Mouse (Mus musculus): ENCODE data around the gene Rnf4. TPM values are rescaled to one million over a fixed set of nuclear protein-coding genes. Genes with fewer than 3 reads are reported as not detected.
A peak's percentile ranks its signal among the peaks of the same experiment; 100 is the strongest.

Rnf4 gene
- polyA plus RNA-seq, 1 experiment from 2014 or later = 60.4 TPM

DNA sequence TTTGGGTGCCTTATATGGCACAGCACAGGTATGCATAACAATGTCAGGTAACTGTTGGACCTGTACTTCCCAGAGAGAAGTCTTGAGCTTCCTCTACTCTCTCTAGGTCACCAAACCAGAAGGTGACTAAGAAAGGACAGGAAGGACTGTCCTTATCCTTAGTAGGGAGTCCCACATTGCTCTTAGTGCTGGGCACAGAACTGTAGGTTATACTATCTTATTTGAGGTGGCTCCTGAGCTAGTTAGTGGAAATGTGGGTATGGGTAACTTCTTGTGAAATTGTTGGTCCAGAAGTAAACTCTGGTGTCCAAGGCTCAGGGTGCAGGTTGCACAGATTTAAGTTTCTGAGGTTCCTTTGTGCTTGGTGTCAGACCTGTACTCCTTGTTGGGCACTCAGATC is 36.1 kb downstream of the Rnf4 start:
- no peak overlapping the region for H3K4me3 ChIP-seq (ENCODE audit: low read depth, low read length)
- H3K4me1 ChIP-seq (ENCODE audit: insufficient read depth) = peaks cover 23% of the 10 kb centered on the region
- no peaks in the 10 kb centered on the region for H3K27me3 ChIP-seq (ENCODE audit: insufficient read depth, low read length)
- no peak overlapping the region for H3K27ac ChIP-seq (ENCODE audit: low read depth)
- H3K36me3 ChIP-seq (replicated peaks; ENCODE audit: insufficient read depth, low read length) = no peaks in the 10 kb centered on the region
- no peaks in the 10 kb centered on the region for H3K9me3 ChIP-seq (ENCODE audit: low read length)
- H3K4me2 ChIP-seq (ENCODE audit: low read depth, low read length) = no peak overlapping the region; the same call in 1 of the 2 replicates
- TF ChIP-seq CTCF (IDR thresholded peaks at IDR 0.05; ENCODE audit: low read depth) (no peak), EP300 (IDR thresholded peaks at IDR 0.05; ENCODE audit: low read depth) (no peak)
- no peak for DNase-seq
- no peak overlapping the region for H3K9ac ChIP-seq (replicated peaks)
- no peak for ATAC-seq

DNA sequence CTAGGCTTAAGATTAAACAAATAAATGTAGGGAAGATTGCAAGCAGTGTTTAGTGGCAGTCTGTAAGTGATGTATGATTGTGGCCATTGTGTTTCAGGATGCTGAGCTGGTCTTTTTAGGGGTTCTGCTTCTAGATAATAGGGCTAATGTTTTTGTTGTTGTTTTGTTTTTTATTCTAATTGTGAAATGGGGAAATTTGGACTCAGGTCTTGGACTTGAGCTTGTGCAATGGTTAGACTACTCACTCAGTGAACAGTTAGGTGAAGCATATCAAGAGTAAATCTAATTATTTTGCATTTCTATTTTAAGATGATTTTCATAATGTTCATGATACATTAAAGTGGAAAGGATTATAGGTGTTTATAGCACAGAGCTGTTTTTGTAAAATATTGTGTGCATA is 36.5 kb downstream of the Rnf4 start:
- no peak overlapping the region for H3K27ac ChIP-seq (ENCODE audit: low read depth)
- H3K9me3 ChIP-seq (ENCODE audit: low read length) = no peaks in the 10 kb centered on the region
- H3K27me3 ChIP-seq (ENCODE audit: insufficient read depth, low read length) = no peaks in the 10 kb centered on the region
- H3K9ac ChIP-seq (replicated peaks) = no peak overlapping the region
- TF ChIP-seq EP300 (IDR thresholded peaks at IDR 0.05; ENCODE audit: low read depth) (no peak), CTCF (IDR thresholded peaks at IDR 0.05; ENCODE audit: low read depth) (no peak)
- no peak for ATAC-seq
- peaks cover 23% of the 10 kb centered on the region for H3K4me1 ChIP-seq (ENCODE audit: insufficient read depth)
- DNase-seq = no peak
- H3K4me2 ChIP-seq (ENCODE audit: low read depth, low read length) = no peak overlapping the region
- no peak overlapping the region for H3K4me3 ChIP-seq (ENCODE audit: low read depth, low read length)
- H3K36me3 ChIP-seq (replicated peaks; ENCODE audit: insufficient read depth, low read length) = no peaks in the 10 kb centered on the region

DNA sequence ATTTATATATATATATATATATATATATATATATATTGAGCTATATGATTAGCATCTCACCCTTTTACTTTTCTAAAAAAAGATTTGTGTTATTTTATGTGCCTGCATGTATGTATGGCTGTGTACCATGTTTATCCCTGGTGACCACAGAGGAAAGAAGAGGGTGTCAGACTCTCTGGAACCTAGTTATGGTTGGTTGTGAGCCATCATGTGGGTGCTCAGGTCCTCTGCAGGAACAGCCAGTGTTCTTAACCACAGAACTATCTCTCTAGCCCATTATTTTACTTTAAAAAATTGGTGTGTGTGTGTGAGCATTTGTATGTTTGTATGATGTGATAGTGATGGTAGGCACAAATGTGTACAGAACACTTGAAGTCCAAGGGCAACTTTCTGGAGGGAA is 42.7 kb downstream of the Rnf4 start:
- Histone ChIP-seq H3K27ac (ENCODE audit: low read depth) (no peak overlapping the region), H3K4me2 (ENCODE audit: low read depth, low read length) (no peak overlapping the region), H3K9me3 (ENCODE audit: low read length) (no peaks in the 10 kb centered on the region), H3K36me3 (replicated peaks; ENCODE audit: insufficient read depth, low read length) (no peaks in the 10 kb centered on the region), H3K4me1 (ENCODE audit: insufficient read depth) (peaks cover 14% of the 10 kb centered on the region), H3K27me3 (ENCODE audit: insufficient read depth, low read length) (no peaks in the 10 kb centered on the region), H3K9ac (replicated peaks) (no peak overlapping the region), H3K4me3 (ENCODE audit: low read depth, low read length) (no peak overlapping the region)
- ATAC-seq = no peak
- TF ChIP-seq EP300 (IDR thresholded peaks at IDR 0.05; ENCODE audit: low read depth) = no peak
- no peak for TF ChIP-seq CTCF (IDR thresholded peaks at IDR 0.05; ENCODE audit: low read depth)
- no peak for DNase-seq

DNA sequence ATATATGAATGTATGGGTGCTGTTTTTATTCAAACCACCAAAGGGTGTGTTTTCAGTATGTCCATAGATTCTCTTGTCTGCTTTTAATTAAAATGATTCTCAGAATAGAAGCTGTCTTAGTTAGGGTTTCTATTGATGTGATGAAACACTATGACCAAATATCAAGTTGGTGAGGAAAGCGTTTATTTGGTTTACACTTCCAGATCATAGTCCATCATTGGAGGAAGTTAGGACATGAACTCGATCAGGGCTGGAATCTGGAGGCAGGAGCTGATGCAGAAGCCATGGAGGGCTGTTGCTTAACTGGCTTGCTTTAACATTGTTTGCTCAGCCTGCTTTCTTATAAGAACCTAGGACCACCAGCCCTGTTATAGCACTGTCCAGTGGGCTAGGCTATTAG is 45.6 kb downstream of the Rnf4 start:
- Histone ChIP-seq H3K4me1 (ENCODE audit: insufficient read depth) (peaks cover 11% of the 10 kb centered on the region), H3K9me3 (ENCODE audit: low read length) (peaks cover 10% of the 10 kb centered on the region; the same call in 1 of the 2 replicates), H3K4me3 (ENCODE audit: low read depth, low read length) (no peak overlapping the region), H3K27me3 (ENCODE audit: insufficient read depth, low read length) (no peaks in the 10 kb centered on the region), H3K4me2 (ENCODE audit: low read depth, low read length) (no peak overlapping the region; the same call in 1 of the 2 replicates), H3K36me3 (replicated peaks; ENCODE audit: insufficient read depth, low read length) (no peaks in the 10 kb centered on the region; the same call in 1 of the 2 replicates), H3K9ac (replicated peaks) (no peak overlapping the region), H3K27ac (ENCODE audit: low read depth) (peak overlapping the region; percentile 58; the same call in 1 of the 2 replicates)
- WGBS (ENCODE audit: insufficient replicate concordance) = 57% methylated on average over 2 of the region's 2 CpGs
- peak; percentile 81 for ATAC-seq
- TF ChIP-seq CTCF (IDR thresholded peaks at IDR 0.05; ENCODE audit: low read depth) (no peak), EP300 (IDR thresholded peaks at IDR 0.05; ENCODE audit: low read depth) (no peak)
- no peak for DNase-seq

DNA sequence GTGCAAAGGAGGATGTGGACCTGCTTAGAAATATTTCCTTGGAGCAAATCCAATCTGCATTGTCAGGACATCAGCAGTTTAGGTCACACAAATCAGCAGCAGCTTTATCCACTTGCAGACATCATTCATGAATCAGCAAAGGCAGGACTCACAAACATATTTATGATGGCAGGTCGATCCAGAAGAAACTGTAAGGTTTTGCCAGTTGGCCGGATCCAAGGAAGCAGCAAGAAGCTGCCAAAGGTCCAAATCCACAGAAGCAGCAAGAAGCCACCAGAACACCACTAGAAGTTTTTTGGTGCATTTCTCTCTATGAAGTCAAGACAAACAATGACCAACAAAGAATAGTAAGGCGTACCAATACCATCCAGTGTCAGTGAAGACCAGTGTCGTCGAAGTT is 49.5 kb downstream of the Rnf4 start:
- ATAC-seq (no peak), DNase-seq (no peak)
- TF ChIP-seq EP300 (IDR thresholded peaks at IDR 0.05; ENCODE audit: low read depth) = no peak
- TF ChIP-seq CTCF (IDR thresholded peaks at IDR 0.05; ENCODE audit: low read depth) = no peak
- no peak overlapping the region for H3K9ac ChIP-seq (replicated peaks)
- H3K27ac ChIP-seq (ENCODE audit: low read depth) = no peak overlapping the region
- H3K4me2 ChIP-seq (ENCODE audit: low read depth, low read length) = no peak overlapping the region
- WGBS (ENCODE audit: insufficient replicate concordance) = 96% methylated on average over 5 of the region's 5 CpGs
- H3K4me1 ChIP-seq (ENCODE audit: insufficient read depth) = peaks cover 2% of the 10 kb centered on the region; the same call in 1 of the 2 replicates
- no peaks in the 10 kb centered on the region for H3K27me3 ChIP-seq (ENCODE audit: insufficient read depth, low read length)
- H3K9me3 ChIP-seq (ENCODE audit: low read length) = peaks cover 10% of the 10 kb centered on the region; the same call in 1 of the 2 replicates
- no peak overlapping the region for H3K4me3 ChIP-seq (ENCODE audit: low read depth, low read length)
- no peaks in the 10 kb centered on the region; the same call in 1 of the 2 replicates for H3K36me3 ChIP-seq (replicated peaks; ENCODE audit: insufficient read depth, low read length)

DNA sequence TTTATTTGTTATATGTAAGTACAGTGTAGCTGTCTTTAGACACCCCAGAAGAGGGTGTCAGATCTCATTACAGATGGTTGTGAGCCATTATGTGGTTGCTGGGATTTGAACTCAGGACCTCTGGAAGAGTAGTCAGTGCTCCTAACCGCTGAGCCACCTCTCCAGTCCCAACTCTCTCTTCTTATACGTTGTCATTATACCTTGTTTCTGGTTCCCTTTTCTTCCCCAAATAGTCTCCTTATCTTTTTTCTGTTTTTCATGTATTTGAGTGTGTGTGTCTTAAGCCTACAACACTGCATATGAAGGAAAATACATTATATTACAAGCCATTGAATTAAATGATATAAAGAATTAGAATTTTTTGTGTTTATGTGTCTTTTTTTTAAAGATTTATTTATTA is 50.7 kb downstream of the Rnf4 start:
- Histone ChIP-seq H3K27ac (ENCODE audit: low read depth) (no peak overlapping the region), H3K4me2 (ENCODE audit: low read depth, low read length) (no peak overlapping the region), H3K4me1 (ENCODE audit: insufficient read depth) (no peaks in the 10 kb centered on the region), H3K36me3 (replicated peaks; ENCODE audit: insufficient read depth, low read length) (no peaks in the 10 kb centered on the region; the same call in 1 of the 2 replicates), H3K9me3 (ENCODE audit: low read length) (peaks cover 10% of the 10 kb centered on the region; the same call in 1 of the 2 replicates), H3K27me3 (ENCODE audit: insufficient read depth, low read length) (no peaks in the 10 kb centered on the region), H3K9ac (replicated peaks) (no peak overlapping the region), H3K4me3 (ENCODE audit: low read depth, low read length) (no peak overlapping the region)
- DNase-seq (no peak), ATAC-seq (no peak)
- no peak for TF ChIP-seq EP300 (IDR thresholded peaks at IDR 0.05; ENCODE audit: low read depth)
- TF ChIP-seq CTCF (IDR thresholded peaks at IDR 0.05; ENCODE audit: low read depth) = no peak
- WGBS (ENCODE audit: insufficient replicate concordance) = 89% methylated on average over 2 of the region's 2 CpGs

DNA sequence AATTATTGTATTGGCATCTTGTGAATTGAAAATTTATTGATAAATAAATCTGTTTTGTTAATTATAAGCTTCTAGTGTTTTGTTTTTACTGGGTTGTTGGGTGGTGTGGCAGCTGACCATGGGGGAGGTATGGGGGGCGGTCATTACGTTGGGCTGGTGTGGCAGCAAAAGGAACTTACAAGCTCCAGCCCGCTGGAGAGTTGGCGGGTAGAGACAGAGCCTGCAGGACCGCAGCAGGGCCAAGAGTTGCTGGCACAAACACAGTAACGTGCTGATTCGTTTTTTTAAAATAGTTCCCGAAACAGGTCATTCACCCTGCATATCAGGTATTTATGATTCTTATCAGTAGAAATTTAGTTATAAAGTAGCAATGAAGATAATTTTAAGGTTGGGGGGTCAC is 57.2 kb downstream of the Rnf4 start:
- Histone ChIP-seq H3K4me1 (ENCODE audit: insufficient read depth) (no peaks in the 10 kb centered on the region), H3K9ac (replicated peaks) (no peak overlapping the region), H3K4me2 (ENCODE audit: low read depth, low read length) (no peak overlapping the region), H3K9me3 (ENCODE audit: low read length) (no peaks in the 10 kb centered on the region), H3K36me3 (replicated peaks; ENCODE audit: insufficient read depth, low read length) (no peaks in the 10 kb centered on the region), H3K27ac (ENCODE audit: low read depth) (no peak overlapping the region), H3K27me3 (ENCODE audit: insufficient read depth, low read length) (no peaks in the 10 kb centered on the region), H3K4me3 (ENCODE audit: low read depth, low read length) (no peak overlapping the region)
- ATAC-seq = no peak
- DNase-seq = no peak
- TF ChIP-seq CTCF (IDR thresholded peaks at IDR 0.05; ENCODE audit: low read depth) (no peak), EP300 (IDR thresholded peaks at IDR 0.05; ENCODE audit: low read depth) (no peak)
- WGBS (ENCODE audit: insufficient replicate concordance) = 86% methylated on average over 8 of the region's 8 CpGs

All from liver, postnatal 0 days (tissue).